8 mouse cellular contexts compared by ENCODE assay signal in the genomic region with DNA sequence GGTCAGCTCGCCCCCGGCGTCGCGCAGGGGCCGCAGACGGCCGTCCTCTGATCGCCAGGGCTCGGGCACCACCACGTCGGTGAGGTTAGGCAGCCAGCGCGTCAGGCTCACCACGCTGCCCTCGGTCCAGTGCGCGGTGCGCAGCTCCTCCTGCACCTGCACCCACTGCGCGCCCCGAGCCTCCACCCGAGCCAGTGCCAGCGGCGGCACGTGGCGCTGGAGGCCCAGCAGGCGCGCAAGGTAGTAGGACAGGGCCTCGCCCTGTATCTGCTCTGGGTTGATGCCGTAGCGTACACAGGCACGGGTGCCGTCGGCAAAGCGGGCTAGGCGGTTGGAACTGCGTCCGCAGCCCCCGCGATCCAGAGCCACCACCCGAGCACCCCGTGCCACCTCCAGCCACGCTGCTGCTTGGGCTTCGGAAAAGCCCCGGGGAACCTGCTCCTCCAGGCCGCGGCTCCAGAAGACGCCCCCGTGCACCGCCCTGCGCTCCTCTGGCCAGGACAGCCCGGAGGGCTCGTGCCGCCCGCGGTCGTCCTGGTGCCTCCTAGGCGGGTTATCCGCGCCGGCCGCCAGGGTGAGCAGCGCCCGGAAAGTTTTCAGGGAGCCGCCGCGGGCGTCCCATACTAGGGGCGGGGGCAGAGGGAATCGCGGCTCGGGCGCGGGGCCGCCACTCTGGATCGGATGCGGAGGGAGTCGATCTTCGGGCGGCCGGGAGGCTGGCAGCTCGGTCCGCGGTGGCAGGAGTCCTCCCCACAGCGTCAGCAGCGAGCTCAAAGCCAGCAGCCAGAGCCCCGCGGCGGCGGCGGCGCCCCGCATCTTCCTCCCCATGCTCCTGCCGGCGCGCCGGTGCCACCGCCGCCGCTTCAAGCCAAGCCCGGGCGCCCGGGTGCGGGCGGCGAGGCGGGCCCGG. TPM values are rescaled to one million over a fixed set of nuclear protein-coding genes. Genes with fewer than 3 reads are reported as not detected.
DNase-seq lines count a peak whose midpoint lies in the region; ATAC-seq and TF ChIP-seq lines count a peak whose summit lies in the region.

No protein-coding gene starts in this region.

- H3K27me3 ChIP-seq in E14TG2a.4 (ENCODE audit: insufficient read depth, low read length): peaks cover 54% of the 10 kb centered on the region
- H3K27me3 ChIP-seq in forebrain, embryonic 11.5 days (ENCODE audit: control insufficient read depth, insufficient read depth, low read length): no peaks in the 10 kb centered on the region
- H3K27me3 ChIP-seq in heart, embryonic 16.5 days (ENCODE audit: control insufficient read depth, insufficient read depth, low read length): peaks cover 15% of the 10 kb centered on the region
- peaks cover 33% of the 10 kb centered on the region for H3K27me3 ChIP-seq in liver, postnatal 0 days (ENCODE audit: insufficient read depth, low read length)

- peak overlapping the region; percentile 98 for H3K9ac ChIP-seq in forebrain, embryonic 11.5 days (ENCODE audit: low read length)
- peak overlapping the region; percentile 78 for H3K9ac ChIP-seq in heart, embryonic 16.5 days (ENCODE audit: low read length)
- peak overlapping the region; percentile 55; the same call in 1 of the 2 replicates for H3K9ac ChIP-seq in liver, postnatal 0 days (replicated peaks)

- under 1% methylated on average over 97 of the region's 109 CpGs for WGBS in forebrain, embryonic 11.5 days
- WGBS in heart, embryonic 16.5 days: under 1% methylated on average over 106 of the region's 109 CpGs
- WGBS in liver, postnatal 0 days (ENCODE audit: insufficient replicate concordance): under 1% methylated on average over 84 of the region's 109 CpGs

- peak overlapping the region; percentile 94 for H3K27ac ChIP-seq in forebrain, embryonic 11.5 days (ENCODE audit: low read depth, low read length)
- H3K27ac ChIP-seq in heart, embryonic 16.5 days (ENCODE audit: low read length): peak overlapping the region; percentile 18; the same call in 1 of the 2 replicates
- H3K27ac ChIP-seq in liver, postnatal 0 days (ENCODE audit: low read depth): no peak overlapping the region

- no peaks in the 10 kb centered on the region for H3K9me3 ChIP-seq in E14TG2a.4 (ENCODE audit: low read length)
- H3K9me3 ChIP-seq in forebrain, embryonic 11.5 days (ENCODE audit: control insufficient read depth, low read length): peaks cover 3% of the 10 kb centered on the region; the same call in 1 of the 2 replicates
- H3K9me3 ChIP-seq in heart, embryonic 16.5 days (replicated peaks; ENCODE audit: control insufficient read depth, low read length): no peaks in the 10 kb centered on the region; the same call in 1 of the 2 replicates
- no peaks in the 10 kb centered on the region for H3K9me3 ChIP-seq in liver, postnatal 0 days (ENCODE audit: low read length)

- no peak for TF ChIP-seq CTCF in E14TG2a.4 (conservative IDR thresholded peaks at IDR 0.05; ENCODE audit: low read length)
- TF ChIP-seq CTCF in liver, postnatal 0 days (IDR thresholded peaks at IDR 0.05; ENCODE audit: low read depth): no peak

- peak overlapping the region; percentile 81 for H3K4me2 ChIP-seq in forebrain, embryonic 11.5 days (ENCODE audit: low read depth, low read length, severe bottlenecking)
- H3K4me2 ChIP-seq in heart, embryonic 16.5 days (ENCODE audit: low read depth, low read length): peak overlapping the region; percentile 98
- H3K4me2 ChIP-seq in liver, postnatal 0 days (ENCODE audit: low read depth, low read length): peak overlapping the region; percentile 89

- DNase-seq in brain, adult 2 months (ENCODE audit: low read depth, low spot score): peak; percentile 50
- DNase-seq in forebrain, embryonic 11.5 days (ENCODE audit: low spot score): peak; percentile 84
- peak; percentile 49 to 71 for DNase-seq in kidney, postnatal 36 days
- peak; percentile 37 for DNase-seq in liver, postnatal 0 days
- peak; percentile 63 for DNase-seq in retina, embryonic 14.5 days (ENCODE audit: low spot score)
- DNase-seq in urinary bladder, adult 18-20 months (ENCODE audit: low spot score in 2 of 2): peak; percentile 8 to 50

- peak overlapping the region; percentile 89 for H3K4me3 ChIP-seq in E14TG2a.4 (replicated peaks; ENCODE audit: low read length)
- H3K4me3 ChIP-seq in forebrain, embryonic 11.5 days (ENCODE audit: low read depth, low read length): peak overlapping the region; percentile 81
- H3K4me3 ChIP-seq in heart, embryonic 16.5 days (ENCODE audit: low read length): peak overlapping the region; percentile 79
- peak overlapping the region; percentile 57 for H3K4me3 ChIP-seq in liver, postnatal 0 days (ENCODE audit: low read depth, low read length)

- no peak for TF ChIP-seq EP300 in liver, postnatal 0 days (IDR thresholded peaks at IDR 0.05; ENCODE audit: low read depth)

- peak; percentile 53 for ATAC-seq in forebrain, embryonic 11.5 days (replicated peaks; ENCODE audit: low FRiP score)
- ATAC-seq in heart, embryonic 16.5 days (replicated peaks; ENCODE audit: extremely low read depth, insufficient read depth, low FRiP score): peak; percentile 39
- peak; percentile 62 for ATAC-seq in liver, postnatal 0 days

- H3K4me1 ChIP-seq in E14TG2a.4 (replicated peaks; ENCODE audit: low read depth, low read length): peaks cover 25% of the 10 kb centered on the region
- no peaks in the 10 kb centered on the region; the same call in 1 of the 2 replicates for H3K4me1 ChIP-seq in forebrain, embryonic 11.5 days (replicated peaks; ENCODE audit: control insufficient read depth, insufficient read depth, low read length)
- peaks cover 15% of the 10 kb centered on the region; the same call in 1 of the 2 replicates for H3K4me1 ChIP-seq in heart, embryonic 16.5 days (ENCODE audit: control insufficient read depth, insufficient read depth, low read length)
- H3K4me1 ChIP-seq in liver, postnatal 0 days (ENCODE audit: insufficient read depth): peaks cover 16% of the 10 kb centered on the region

- no peaks in the 10 kb centered on the region for H3K36me3 ChIP-seq in E14TG2a.4 (ENCODE audit: insufficient read depth, low read length)
- H3K36me3 ChIP-seq in forebrain, embryonic 11.5 days (ENCODE audit: control insufficient read depth, insufficient read depth, low read length): no peaks in the 10 kb centered on the region; the same call in 1 of the 2 replicates
- H3K36me3 ChIP-seq in heart, embryonic 16.5 days (ENCODE audit: control insufficient read depth, insufficient read depth): no peaks in the 10 kb centered on the region
- no peaks in the 10 kb centered on the region for H3K36me3 ChIP-seq in liver, postnatal 0 days (replicated peaks; ENCODE audit: insufficient read depth, low read length)

RNA-seq across cellular contexts. Expression of gene Fjx1, which starts 1.3 kb away (rescaled TPM):
- 30.7 and 33.2 TPM in 2 replicates for polyA plus RNA-seq in forebrain, embryonic 11.5 days (2014; fragmentation: Nextera tagmentation; extraction: Ambion mirVana)
- 1.6 and 1.7 TPM in 2 replicates for polyA plus RNA-seq in heart, embryonic 16.5 days (2015; fragmentation: Nextera tagmentation; extraction: Ambion mirVana)
- polyA plus RNA-seq in liver, postnatal 0 days (2015; fragmentation: Nextera tagmentation; extraction: Ambion mirVana): 0.43 and 0.44 TPM in 2 replicates

RNA-seq across cellular contexts. Expression of gene Trim44, which starts 43.4 kb away (rescaled TPM):
- polyA plus RNA-seq in forebrain, embryonic 11.5 days (2014; fragmentation: Nextera tagmentation; extraction: Ambion mirVana): 50.1 and 50.7 TPM in 2 replicates
- 16.1 and 19.1 TPM in 2 replicates for polyA plus RNA-seq in heart, embryonic 16.5 days (2015; fragmentation: Nextera tagmentation; extraction: Ambion mirVana)
- polyA plus RNA-seq in liver, postnatal 0 days (2015; fragmentation: Nextera tagmentation; extraction: Ambion mirVana): 4.9 and 5.5 TPM in 2 replicates

Comparison
In these comparisons a context has a peak if more than half of its experiments do, and no peak if none do; other contexts are left out.
1. DNase-seq: peak in every context shown above with its lines; median percentile 84 in forebrain, embryonic 11.5 days; 63 in retina, embryonic 14.5 days; 60 in kidney, postnatal 36 days; 50 in brain, adult 2 months; 37 in liver, postnatal 0 days; 29 in urinary bladder, adult 18-20 months.
2. RNA of gene Fjx1, which starts 1.3 kb away (polyA plus RNA-seq): 30.7 to 33.2 TPM in forebrain, embryonic 11.5 days; 1.6 to 1.7 TPM in heart, embryonic 16.5 days and 0.43 to 0.44 TPM in liver, postnatal 0 days; every median in the first group is over 10 times any median in the second.
3. Peak in every context shown above with its lines, with median percentiles within 50 percentile points of each other: H3K4me3 ChIP-seq, ATAC-seq, H3K4me2 ChIP-seq and H3K9ac ChIP-seq.